Mouse (Mus musculus): ENCODE measurements around the gene Faah. TPM values are rescaled to one million over a fixed set of nuclear protein-coding genes. Genes with fewer than 3 reads are reported as not detected.

The Faah gene
- polyA plus RNA-seq (2014; fragmentation: Nextera tagmentation; extraction: Ambion mirVana): 15.5 and 17.5 TPM in 2 replicates

DNA sequence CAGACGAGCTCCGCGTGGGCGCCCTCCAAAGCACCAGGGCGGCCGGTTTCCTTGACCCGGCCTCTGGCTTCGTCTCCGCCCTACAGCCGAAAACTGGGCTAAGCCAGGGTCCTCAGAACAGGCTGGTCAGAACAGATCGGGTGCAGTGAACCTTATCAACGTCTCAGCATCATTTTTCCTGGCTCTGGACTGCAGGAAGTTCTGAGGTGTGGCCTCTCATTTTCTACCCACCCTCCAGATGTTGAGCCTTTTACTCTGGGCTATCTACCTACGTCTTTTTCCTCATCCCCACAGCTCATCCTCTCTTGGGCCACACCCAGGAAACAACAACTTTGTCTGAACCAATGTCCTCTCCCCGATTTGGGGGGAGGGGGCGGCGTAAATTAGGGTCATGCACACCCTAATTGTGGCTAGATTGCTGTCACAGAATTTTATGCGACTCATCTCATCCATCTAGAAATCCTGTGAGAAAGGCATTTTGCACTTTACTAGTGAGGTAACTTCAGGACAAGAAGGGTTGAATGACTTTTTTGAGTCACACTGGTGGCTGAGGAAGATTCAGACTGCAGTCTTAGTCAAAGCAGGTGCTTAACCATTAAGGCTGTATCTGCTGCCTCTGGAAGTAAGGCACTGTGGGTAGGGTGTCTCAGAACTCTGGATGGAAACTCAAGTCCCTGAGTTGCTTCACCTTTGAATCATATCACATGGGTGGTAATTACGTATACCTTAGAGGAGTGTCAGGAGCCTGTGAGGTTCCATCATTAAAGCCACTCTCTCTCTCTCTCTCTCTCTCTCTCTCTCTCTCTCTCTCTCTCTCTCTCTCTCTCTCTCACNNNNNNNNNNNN lies at the start of gene Faah:
TSS of gene Faah (minus strand) at position 25 of the 845 bp plus-strand sequence.
- Histone ChIP-seq H3K4me1 (ENCODE audit: control insufficient read depth, insufficient read depth, low read length) (0 out of 2 replicates have a peak, but pooled peaks cover 10% of the 10 kb centered on the region), H3K4me2 (ENCODE audit: low read length) (peak within 1 kb of the TSS; percentile 94), H3K27ac (replicated peaks; ENCODE audit: low read depth, low read length) (peak within 1 kb of the TSS; percentile 76), H3K9ac (replicated peaks; ENCODE audit: low read length) (peak within 1 kb of the TSS; percentile 81), H3K9me3 (ENCODE audit: control insufficient read depth, low read length) (no peaks in the 10 kb centered on the region), H3K4me3 (replicated peaks; ENCODE audit: low read depth, low read length) (peak within 1 kb of the TSS; percentile 65), H3K36me3 (ENCODE audit: control insufficient read depth, insufficient read depth, low read length) (no peaks in the 10 kb centered on the region), H3K27me3 (ENCODE audit: control insufficient read depth, insufficient read depth, low read length) (peaks cover 32% of the 10 kb centered on the region; the same call in 1 of the 2 replicates)
- DNase-seq: no peak
- peak; percentile 71 for ATAC-seq (ENCODE audit: low FRiP score, low TSS enrichment)
- 11% methylated on average over 16 of the region's 18 CpGs for WGBS

DNA sequence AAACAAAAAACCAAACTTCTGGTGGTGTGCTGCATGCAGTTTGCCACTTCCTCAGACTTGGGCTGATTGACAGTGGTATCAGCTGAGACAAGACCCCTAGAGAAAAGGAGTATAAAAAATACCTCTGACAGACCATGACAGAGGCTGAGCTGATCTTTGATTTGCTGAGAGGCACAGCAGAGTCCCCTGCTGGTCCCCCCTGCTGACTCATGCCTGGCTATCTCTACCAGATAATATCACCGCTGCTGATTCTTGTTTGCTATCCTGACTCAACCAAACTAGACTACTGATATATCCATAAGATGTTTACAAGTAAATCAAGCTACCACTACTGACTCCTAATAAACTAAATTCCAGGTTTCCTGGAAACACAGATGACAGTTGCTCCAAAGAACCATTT lies 46.1 kb upstream of the Faah start:
- H3K27me3 ChIP-seq (ENCODE audit: control insufficient read depth, insufficient read depth, low read length): no peaks in the 10 kb centered on the region
- H3K4me1 ChIP-seq (ENCODE audit: control insufficient read depth, insufficient read depth, low read length): no peaks in the 10 kb centered on the region
- 45% methylated on average over 1 of the region's 1 CpGs for WGBS
- H3K9ac ChIP-seq (replicated peaks; ENCODE audit: low read length): no peak overlapping the region
- H3K27ac ChIP-seq (replicated peaks; ENCODE audit: low read depth, low read length): no peak overlapping the region
- DNase-seq (no peak), ATAC-seq (ENCODE audit: low FRiP score, low TSS enrichment) (no peak)
- no peak overlapping the region for H3K4me3 ChIP-seq (replicated peaks; ENCODE audit: low read depth, low read length)
- H3K36me3 ChIP-seq (ENCODE audit: control insufficient read depth, insufficient read depth, low read length): peaks cover 32% of the 10 kb centered on the region
- no peaks in the 10 kb centered on the region for H3K9me3 ChIP-seq (ENCODE audit: control insufficient read depth, low read length)
- no peak overlapping the region for H3K4me2 ChIP-seq (ENCODE audit: low read length)

DNA sequence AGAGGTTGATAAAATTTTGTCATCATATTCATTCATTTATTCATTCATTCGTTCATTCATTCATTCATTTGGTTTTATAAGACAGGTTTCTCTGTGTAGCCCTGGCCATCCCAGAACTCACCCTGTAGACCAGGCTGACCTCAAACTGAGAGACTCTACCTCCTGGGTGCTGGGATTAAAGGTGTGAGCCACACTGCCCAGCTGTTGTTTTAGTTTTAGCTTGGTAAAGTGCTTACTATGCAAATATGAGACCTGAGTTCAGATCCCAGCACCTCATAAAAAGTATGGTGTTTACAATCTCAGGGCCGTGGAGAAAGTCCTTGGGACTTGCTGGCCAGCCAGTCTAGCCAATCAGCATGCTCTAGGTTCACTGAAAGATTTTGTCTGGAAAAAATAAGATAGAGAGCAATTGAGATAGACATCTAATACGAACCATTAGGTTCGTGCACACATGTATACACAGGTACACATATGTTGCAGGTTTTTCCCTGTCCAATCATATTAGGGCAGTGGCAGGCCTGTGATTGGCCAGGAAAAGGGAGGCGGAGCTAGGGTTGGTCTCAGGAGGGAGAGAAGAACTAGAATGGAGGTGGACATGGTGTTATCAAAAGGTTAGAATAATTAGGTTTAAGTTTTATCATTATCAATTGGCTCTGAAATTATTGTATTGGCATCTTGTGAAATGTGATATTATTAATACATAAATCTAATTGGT lies 41.4 kb upstream of the Faah start:
- Histone ChIP-seq H3K4me2 (ENCODE audit: low read length) (no peak overlapping the region), H3K4me1 (ENCODE audit: control insufficient read depth, insufficient read depth, low read length) (peaks cover under 1% of the 10 kb centered on the region; the same call in 1 of the 2 replicates), H3K4me3 (replicated peaks; ENCODE audit: low read depth, low read length) (no peak overlapping the region), H3K9ac (replicated peaks; ENCODE audit: low read length) (no peak overlapping the region), H3K27me3 (ENCODE audit: control insufficient read depth, insufficient read depth, low read length) (no peaks in the 10 kb centered on the region), H3K36me3 (ENCODE audit: control insufficient read depth, insufficient read depth, low read length) (no peaks in the 10 kb centered on the region), H3K9me3 (ENCODE audit: control insufficient read depth, low read length) (no peaks in the 10 kb centered on the region), H3K27ac (replicated peaks; ENCODE audit: low read depth, low read length) (no peak overlapping the region)
- WGBS: 85% methylated on average over 5 of the region's 5 CpGs
- ATAC-seq (ENCODE audit: low FRiP score, low TSS enrichment) (no peak), DNase-seq (no peak)

DNA sequence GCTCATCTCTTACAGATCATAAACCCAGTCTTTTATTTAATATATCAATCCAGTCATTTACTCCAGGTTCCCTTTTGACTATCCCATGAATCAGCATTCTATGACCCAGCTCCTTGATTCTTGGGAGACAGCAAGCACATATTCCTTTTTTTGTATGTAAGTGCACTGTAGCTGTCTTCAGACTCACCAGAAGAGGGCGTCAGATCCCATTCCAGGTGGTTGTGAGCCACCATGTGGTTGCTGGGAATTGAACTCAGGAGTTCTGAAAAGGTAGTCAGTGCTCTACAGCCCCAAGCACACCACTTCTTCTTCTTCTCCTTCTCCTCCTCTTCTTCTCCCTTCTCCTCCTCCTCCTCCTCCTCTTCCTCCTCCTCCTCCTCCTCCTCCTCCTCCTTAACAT lies 39.8 kb upstream of the Faah start:
- H3K36me3 ChIP-seq (ENCODE audit: control insufficient read depth, insufficient read depth, low read length): no peaks in the 10 kb centered on the region
- H3K27ac ChIP-seq (replicated peaks; ENCODE audit: low read depth, low read length): no peak overlapping the region
- ATAC-seq (ENCODE audit: low FRiP score, low TSS enrichment): no peak
- peaks cover 8% of the 10 kb centered on the region; the same call in 1 of the 2 replicates for H3K4me1 ChIP-seq (ENCODE audit: control insufficient read depth, insufficient read depth, low read length)
- H3K9me3 ChIP-seq (ENCODE audit: control insufficient read depth, low read length): no peaks in the 10 kb centered on the region
- no peak for DNase-seq
- H3K27me3 ChIP-seq (ENCODE audit: control insufficient read depth, insufficient read depth, low read length): no peaks in the 10 kb centered on the region
- 0% methylated on average over 1 of the region's 1 CpGs for WGBS
- H3K4me3 ChIP-seq (replicated peaks; ENCODE audit: low read depth, low read length): no peak overlapping the region
- H3K4me2 ChIP-seq (ENCODE audit: low read length): no peak overlapping the region
- no peak overlapping the region for H3K9ac ChIP-seq (replicated peaks; ENCODE audit: low read length)

DNA sequence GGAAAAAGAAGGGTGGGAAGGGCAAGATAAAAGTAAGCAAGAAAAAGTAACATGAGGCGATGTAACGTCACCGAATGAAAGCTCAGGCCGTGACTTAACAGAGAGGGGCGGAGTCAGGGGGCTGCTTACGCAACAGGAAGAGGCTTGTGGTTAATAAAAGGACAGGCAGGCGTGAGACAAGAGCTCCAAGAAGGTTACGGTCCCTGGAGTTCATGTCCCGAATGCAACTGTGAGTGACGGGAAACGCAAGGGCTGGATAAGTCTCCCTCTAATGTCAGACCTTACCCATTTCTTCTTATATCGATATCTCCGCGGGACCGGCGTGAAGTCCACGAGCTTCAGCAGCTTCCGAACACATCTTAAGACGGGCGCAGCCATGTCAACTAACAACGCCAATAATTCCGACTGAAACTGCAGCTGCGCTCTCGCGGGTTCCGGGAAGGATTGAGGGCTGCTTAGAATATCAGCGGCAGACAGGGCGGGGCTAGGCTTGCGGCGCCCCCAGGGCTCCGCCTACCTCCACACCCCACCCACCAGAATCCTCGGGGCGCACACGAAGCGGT lies 35.8 kb upstream of the Faah start, which contains the start of gene Nsun4:
TSS of gene Nsun4 (minus strand) at position 478 of the 563 bp plus-strand sequence.
- DNase-seq (peak; percentile 94), ATAC-seq (ENCODE audit: low FRiP score, low TSS enrichment) (peak; percentile 93)
- WGBS: 0% methylated on average over 35 of the region's 35 CpGs
- Histone ChIP-seq H3K4me1 (ENCODE audit: control insufficient read depth, insufficient read depth, low read length) (peaks cover 11% of the 10 kb centered on the region; the same call in 1 of the 2 replicates), H3K36me3 (ENCODE audit: control insufficient read depth, insufficient read depth, low read length) (no peaks in the 10 kb centered on the region), H3K9me3 (ENCODE audit: control insufficient read depth, low read length) (no peaks in the 10 kb centered on the region), H3K27me3 (ENCODE audit: control insufficient read depth, insufficient read depth, low read length) (no peaks in the 10 kb centered on the region), H3K27ac (replicated peaks; ENCODE audit: low read depth, low read length) (peak within 1 kb of the TSS; percentile 89), H3K4me3 (replicated peaks; ENCODE audit: low read depth, low read length) (peak within 1 kb of the TSS; percentile 61), H3K4me2 (ENCODE audit: low read length) (peak within 1 kb of the TSS; percentile 67), H3K9ac (replicated peaks; ENCODE audit: low read length) (peak within 1 kb of the TSS; percentile 53)

DNA sequence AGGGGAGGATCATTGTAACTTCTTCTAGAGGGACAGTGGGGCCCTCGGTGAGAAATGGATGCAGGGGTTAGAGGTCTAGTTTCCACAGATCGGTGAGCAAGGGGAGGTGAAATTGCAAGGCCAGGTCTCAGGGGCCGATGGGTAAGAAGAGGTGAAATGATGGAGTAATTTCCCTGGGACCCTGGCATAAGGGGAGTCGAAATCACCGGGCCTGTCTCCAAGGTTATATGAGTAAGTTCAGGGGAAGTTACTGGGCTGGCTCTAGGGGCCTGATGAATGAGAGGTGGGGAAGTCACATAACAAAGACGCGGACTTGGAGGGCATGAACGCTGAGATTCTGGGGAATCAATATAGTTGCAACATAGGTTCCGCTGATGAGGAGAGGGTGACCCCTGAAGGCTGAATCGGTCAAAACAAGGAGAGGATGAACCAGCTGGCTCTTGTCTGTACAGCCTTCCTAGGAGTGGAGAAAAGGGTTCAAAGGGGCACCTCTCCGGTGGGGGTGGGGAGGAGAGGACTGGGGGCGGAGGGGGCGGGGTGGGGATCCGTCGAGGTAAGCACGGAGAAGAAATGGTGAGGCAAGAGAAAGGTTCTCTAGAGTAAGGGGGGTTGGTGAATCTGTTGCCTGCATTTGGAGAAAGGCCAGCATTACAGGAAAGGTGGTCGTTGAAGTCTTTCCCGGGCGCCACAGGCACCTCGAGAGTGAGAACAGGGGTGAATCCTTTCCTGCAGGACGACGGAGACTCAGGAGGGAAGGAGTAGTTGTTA lies 35.0 kb upstream of the Faah start:
- Histone ChIP-seq H3K4me2 (ENCODE audit: low read length) (peak overlapping the region; percentile 67), H3K27ac (replicated peaks; ENCODE audit: low read depth, low read length) (peak overlapping the region; percentile 89), H3K4me1 (ENCODE audit: control insufficient read depth, insufficient read depth, low read length) (peaks cover 11% of the 10 kb centered on the region; the same call in 1 of the 2 replicates), H3K4me3 (replicated peaks; ENCODE audit: low read depth, low read length) (peak overlapping the region; percentile 61), H3K9me3 (ENCODE audit: control insufficient read depth, low read length) (no peaks in the 10 kb centered on the region), H3K9ac (replicated peaks; ENCODE audit: low read length) (peak overlapping the region; percentile 53; the same call in 1 of the 2 replicates), H3K27me3 (ENCODE audit: control insufficient read depth, insufficient read depth, low read length) (no peaks in the 10 kb centered on the region), H3K36me3 (ENCODE audit: control insufficient read depth, insufficient read depth, low read length) (peaks cover 6% of the 10 kb centered on the region; the same call in 1 of the 2 replicates)
- WGBS: 10% methylated on average over 22 of the region's 22 CpGs
- peak; percentile 69 for DNase-seq
- peak; percentile 38; the same call in 1 of the 2 replicates for ATAC-seq (ENCODE audit: low FRiP score, low TSS enrichment)

DNA sequence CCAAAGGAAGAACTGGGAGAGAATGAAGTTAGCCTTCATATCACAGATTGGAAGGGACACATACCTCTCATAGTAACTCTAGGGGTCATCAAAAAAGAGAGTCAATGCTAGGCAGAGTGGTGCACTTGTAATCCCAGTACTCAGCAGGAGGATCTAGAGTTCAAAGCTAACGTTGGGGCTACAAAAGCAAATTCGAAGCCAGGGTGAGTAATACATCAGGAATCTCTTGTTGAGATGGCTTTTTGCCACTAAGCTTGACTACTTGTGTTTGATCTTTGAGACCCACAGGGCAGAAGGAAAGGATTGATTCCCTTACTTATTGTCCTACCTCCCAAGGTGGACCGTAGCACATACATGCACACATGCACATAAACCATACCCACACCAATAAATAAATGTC lies 31.5 kb upstream of the Faah start:
- ATAC-seq (ENCODE audit: low FRiP score, low TSS enrichment): no peak
- Histone ChIP-seq H3K27ac (replicated peaks; ENCODE audit: low read depth, low read length) (no peak overlapping the region), H3K36me3 (ENCODE audit: control insufficient read depth, insufficient read depth, low read length) (peaks cover 11% of the 10 kb centered on the region), H3K9me3 (ENCODE audit: control insufficient read depth, low read length) (no peaks in the 10 kb centered on the region), H3K4me1 (ENCODE audit: control insufficient read depth, insufficient read depth, low read length) (peaks cover 11% of the 10 kb centered on the region; the same call in 1 of the 2 replicates), H3K9ac (replicated peaks; ENCODE audit: low read length) (no peak overlapping the region), H3K27me3 (ENCODE audit: control insufficient read depth, insufficient read depth, low read length) (no peaks in the 10 kb centered on the region), H3K4me3 (replicated peaks; ENCODE audit: low read depth, low read length) (no peak overlapping the region), H3K4me2 (ENCODE audit: low read length) (no peak overlapping the region)
- DNase-seq: no peak
- WGBS: 86% methylated on average over 3 of the region's 3 CpGs

Measured in midbrain, embryonic 14.5 days (tissue).